Mouse (Mus musculus) activated CD4-positive, CD25-positive, alpha-beta regulatory T cell, adult 9 weeks (primary cell): ENCODE measurements around the gene Ezh2. TPM values are rescaled to one million over a fixed set of nuclear protein-coding genes. Genes with fewer than 3 reads are reported as not detected.

ENCODE experiments used
- polyA plus RNA-seq: library from polyadenylated mRNA; unstranded; fragments of 100-300 nt; shearing (Covaris generic); gene quantifications from one replicate; pipeline ENCODE4 v1.2.1, GENCODE M21; 2017

Gene Ezh2
- polyA plus RNA-seq: 41.8 TPM

DNA sequence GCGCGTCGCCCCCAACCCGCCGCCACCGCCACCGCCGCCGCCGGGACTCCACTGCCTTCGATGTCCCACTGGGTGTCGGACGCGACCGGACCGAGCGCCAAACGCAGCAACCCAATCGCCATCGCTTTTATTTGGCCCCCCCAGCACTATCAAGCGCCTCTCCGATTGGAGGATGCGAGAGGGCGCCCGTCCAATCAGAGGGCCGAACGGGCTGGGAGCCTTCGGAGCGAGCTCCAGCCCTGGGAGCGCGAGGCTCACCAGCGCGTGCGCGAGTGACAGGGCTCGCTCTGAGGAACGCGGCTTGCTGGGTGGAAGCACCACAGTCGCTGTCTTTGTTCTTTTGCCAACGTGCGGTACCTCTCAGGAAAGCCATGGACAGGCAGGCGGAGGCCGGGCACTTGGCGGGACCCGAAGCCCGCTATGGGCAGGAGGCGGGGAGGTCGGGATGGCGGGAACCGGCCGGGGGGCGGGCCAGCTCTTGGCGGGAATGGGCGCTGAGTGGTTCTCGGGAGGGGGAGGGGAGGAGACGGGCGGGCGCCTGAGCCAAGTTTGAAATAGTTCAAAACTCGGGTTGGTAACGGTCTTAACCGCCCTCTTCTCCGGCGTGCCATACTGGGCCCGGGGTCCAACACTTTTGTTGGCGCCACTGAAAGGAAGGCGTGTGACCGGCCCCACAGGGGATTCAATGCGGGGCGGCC lies at the start of gene Ezh2:
TSS of gene Ezh2 (minus strand) at position 416 of the 698 bp plus-strand sequence.

Other genes starting within 250 kb of the Ezh2 start
- gene Cul1, start 141.9 kb downstream of the Ezh2 start, polyA plus RNA-seq: 77.7 TPM
- gene Pdia4, start 218.1 kb upstream of the Ezh2 start, polyA plus RNA-seq: 186 TPM
- gene Zfp786, start 235.5 kb upstream of the Ezh2 start, polyA plus RNA-seq: 0.13 TPM
- gene Zfp398, start 240.3 kb upstream of the Ezh2 start, polyA plus RNA-seq: 19.4 TPM